Mouse (Mus musculus) bone marrow, adult 2 months (tissue): ENCODE data around the gene Ap1s3.

Experiments
- CTCF ChIP-seq: fragments of 200-500 bp; IDR thresholded peaks from 2 replicates; pipeline ENCODE4 v1.5.1; 2011; ENCODE audit warnings: low read length, control low read depth; ENCODE audit not compliant: control insufficient read depth, insufficient read depth
- POLR2A ChIP-seq: fragments of 200-500 bp; IDR thresholded peaks from 2 replicates; pipeline ENCODE4 v1.6.1; 2011; ENCODE audit warnings: low read depth, mild to moderate bottlenecking, control low read depth, low read length, borderline replicate concordance; ENCODE audit not compliant: control insufficient read depth

GRCm38 (mm10) chr1:79619434-79619833 is 52.3 kb downstream of the Ap1s3 start:
- TF ChIP-seq CTCF (no peak), POLR2A (no peak)
